Mouse (Mus musculus) liver, adult 2 months (tissue): ENCODE data around the gene Acot2. TPM values are rescaled to one million over a fixed set of nuclear protein-coding genes. Genes with fewer than 3 reads are reported as not detected.
"Not testable (repeated sequence)": the region's sequence is repeated elsewhere in the genome, so short reads cannot be mapped to it uniquely, and the experiment has no call there.

ENCODE experiments used
- DNase-seq: peaks from one replicate; pipeline ENCODE4 v3.0.0-alpha.2; 2011; ENCODE audit warnings: low read depth, low spot score; ENCODE audit errors: extremely low read depth
- H3K27ac ChIP-seq: fragments of 200-500 bp; replicated peaks from 2 replicates; pipeline ENCODE4 v1.5.1; 2012; ENCODE audit warnings: low read depth, mild to moderate bottlenecking, control low read depth, inconsistent platforms, low read length; ENCODE audit not compliant: insufficient read depth
- H3K27me3 ChIP-seq: fragments of 200-500 bp; 2 replicates; pipeline ENCODE4 v1.6.1; 2012; ENCODE audit warnings: mild to moderate bottlenecking, moderate library complexity, low read length, inconsistent platforms; ENCODE audit not compliant: control insufficient read depth, insufficient read depth
- H3K36me3 ChIP-seq: fragments of 200-500 bp; 2 replicates; pipeline ENCODE4 v1.6.1; 2012; ENCODE audit warnings: low read length, inconsistent platforms; ENCODE audit not compliant: control insufficient read depth, insufficient read depth
- H3K4me1 ChIP-seq: fragments of 200-500 bp; 2 replicates; pipeline ENCODE4 v1.6.1; 2011; ENCODE audit warnings: low read length; ENCODE audit not compliant: control insufficient read depth, insufficient read depth
- H3K4me3 ChIP-seq: fragments of 200-500 bp; 2 replicates; pipeline ENCODE4 v1.5.1; 2011; ENCODE audit warnings: low read depth, mild to moderate bottlenecking, control low read depth, low read length, moderate library complexity; ENCODE audit not compliant: insufficient read depth
- H3K79me2 ChIP-seq: fragments of 200-500 bp; 2 replicates; pipeline ENCODE4 v1.6.1; 2012; ENCODE audit warnings: inconsistent platforms, mild to moderate bottlenecking, low read length, moderate library complexity; ENCODE audit not compliant: control insufficient read depth, insufficient read depth
- H3K9ac ChIP-seq: fragments of 200-500 bp; 2 replicates; pipeline ENCODE4 v1.6.1; 2012; ENCODE audit warnings: low read depth, mild to moderate bottlenecking, control low read depth, inconsistent platforms, low read length
- CTCF ChIP-seq: fragments of 200-500 bp; IDR thresholded peaks from 2 replicates; pipeline ENCODE4 v1.5.1; 2011; ENCODE audit warnings: low read depth, low read length, control low read depth
- POLR2A ChIP-seq: fragments of 200-500 bp; IDR thresholded peaks from 2 replicates; pipeline ENCODE4 v1.6.1; 2011; ENCODE audit warnings: low read length, control low read depth; ENCODE audit not compliant: insufficient read depth; ENCODE audit errors: extremely low read depth
- WGBS: fragments of 180-500 bp; shearing (Covaris S2); methylation state at CpG from one replicate; pipeline ENCODE4 v1.1.7; 2018; 5-methylcytosine and 5-hydroxymethylcytosine counted together
- polyA plus RNA-seq: library from polyadenylated mRNA; depleted of rRNA; stranded (reverse); fragments of >200 nt; gene quantifications from 2 replicates; pipeline ENCODE4 v1.2.3, GENCODE M21; 2012
- total RNA-seq: library from RNA; depleted of rRNA; stranded (reverse); fragments of >200 nt; gene quantifications from 2 replicates; pipeline ENCODE4 v1.2.3, GENCODE M21; 2014

Acot2 gene
- total and polyA plus RNA-seq, 2 experiments: 7.9 to 11.2 TPM

DNA sequence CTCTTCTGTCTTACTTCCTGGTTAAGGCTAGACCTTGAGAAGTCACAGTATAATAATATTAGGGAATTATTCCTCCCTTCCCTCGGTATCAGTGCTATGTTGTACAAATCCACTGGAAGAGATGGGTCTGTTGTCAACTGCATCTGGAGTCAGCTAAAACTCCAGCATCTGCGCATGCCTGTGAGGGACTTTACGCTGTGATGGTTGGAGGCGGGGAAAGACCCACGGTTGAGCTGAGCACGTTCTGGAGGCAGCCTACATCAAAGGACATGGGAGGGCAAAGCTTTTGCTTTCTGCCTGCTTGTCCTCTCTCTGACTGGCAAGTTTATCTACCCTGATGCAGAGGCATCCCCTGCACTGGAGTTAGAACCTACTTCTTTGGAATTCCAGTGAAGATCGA lies 38.2 kb downstream of the Acot2 start:
- no peaks in the 10 kb centered on the region for H3K36me3 ChIP-seq
- H3K4me1 ChIP-seq: 0 out of 2 replicates have a peak, but pooled peaks cover 4% of the 10 kb centered on the region
- no peak for DNase-seq
- no peaks in the 10 kb centered on the region for H3K79me2 ChIP-seq
- H3K27ac ChIP-seq: no peak overlapping the region
- no peak for TF ChIP-seq POLR2A
- TF ChIP-seq CTCF: no peak
- no peak overlapping the region for H3K4me3 ChIP-seq
- WGBS: 84% methylated on average over 7 of the region's 7 CpGs
- H3K27me3 ChIP-seq: no peaks in the 10 kb centered on the region
- no peak overlapping the region for H3K9ac ChIP-seq

DNA sequence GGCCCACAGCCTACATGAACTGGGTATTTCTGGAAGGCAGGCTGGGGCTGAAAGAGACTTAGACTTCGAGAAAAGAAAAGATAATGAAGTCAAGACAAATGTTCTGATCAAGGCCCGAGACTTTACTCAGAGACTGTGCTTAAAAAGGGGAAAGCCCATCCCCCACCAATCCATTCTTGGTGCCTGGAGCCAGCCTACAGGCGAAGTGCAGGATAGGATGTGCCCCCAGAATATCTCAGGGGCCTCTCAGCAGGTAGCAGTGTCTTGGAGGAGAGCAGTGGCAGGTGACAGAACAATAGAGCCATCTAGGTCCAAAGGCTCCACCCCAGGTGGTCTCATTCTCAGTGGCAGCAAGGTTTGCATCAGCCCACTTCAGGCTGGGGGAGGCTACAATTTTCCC lies 40.7 kb downstream of the Acot2 start:
- not testable (repeated sequence) for DNase-seq, H3K4me3 ChIP-seq, H3K79me2 ChIP-seq, H3K27ac ChIP-seq, H3K27me3 ChIP-seq, H3K4me1 ChIP-seq, H3K9ac ChIP-seq, H3K36me3 ChIP-seq
- 87% methylated on average over 3 of the region's 3 CpGs for WGBS

DNA sequence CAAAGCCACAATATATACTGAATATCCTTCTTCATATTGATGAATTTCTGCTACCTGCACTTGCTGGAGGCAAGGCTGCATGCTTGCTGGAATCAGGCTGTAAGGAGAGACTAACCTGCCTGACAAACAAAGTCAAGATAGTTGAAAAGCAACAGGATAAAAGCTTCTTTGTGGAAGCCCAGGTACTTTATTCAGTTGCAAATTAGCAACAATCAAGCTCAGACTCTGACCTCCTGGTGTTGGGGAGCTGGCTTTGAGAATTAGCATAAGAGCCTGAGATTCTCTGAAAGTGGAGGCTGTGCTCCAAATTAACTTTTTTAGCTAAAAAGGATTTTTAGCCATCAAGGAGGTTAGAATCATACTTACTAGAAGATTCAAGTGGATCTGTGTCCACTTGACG lies 41.4 kb downstream of the Acot2 start:
- DNase-seq: not testable (repeated sequence)

DNA sequence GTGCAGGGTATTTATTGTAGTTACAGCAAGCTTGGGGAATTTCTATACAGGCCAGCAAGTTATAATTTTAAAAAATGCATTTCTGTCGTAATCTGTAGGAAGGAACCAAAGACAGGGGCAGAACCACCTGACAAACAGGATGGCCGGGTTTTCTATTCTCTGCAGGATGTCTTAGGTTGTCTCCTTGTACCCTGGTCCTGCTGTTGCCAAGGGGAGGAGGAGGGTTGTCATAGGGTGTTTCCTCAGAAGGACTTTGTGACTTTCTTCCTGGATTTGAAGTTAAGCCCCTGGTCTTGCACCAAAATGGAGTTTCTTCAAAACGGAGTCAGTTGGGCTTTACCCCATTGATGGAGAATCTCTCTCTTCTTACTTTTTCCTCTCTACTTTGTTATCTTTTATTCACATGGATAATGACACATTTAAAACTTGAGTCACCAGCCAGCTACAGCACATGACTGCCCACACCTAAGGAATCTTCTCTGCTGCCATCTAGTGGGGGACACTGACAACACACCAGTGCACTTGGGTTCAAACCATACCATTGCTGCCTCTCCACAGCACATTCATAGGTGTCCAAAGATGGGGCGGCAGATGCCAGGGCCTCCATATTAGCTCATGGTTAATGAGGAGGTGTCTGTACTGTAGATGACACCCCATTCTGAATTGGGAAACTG lies 43.1 kb downstream of the Acot2 start:
- Histone ChIP-seq H3K79me2 (no peaks in the 10 kb centered on the region), H3K4me1 (peaks cover 10% of the 10 kb centered on the region), H3K4me3 (no peak overlapping the region), H3K27me3 (no peaks in the 10 kb centered on the region), H3K9ac (no peak overlapping the region), H3K27ac (no peak overlapping the region), H3K36me3 (no peaks in the 10 kb centered on the region)
- TF ChIP-seq POLR2A (no peak), CTCF (peak; percentile 74)
- DNase-seq: peak; percentile 70
- WGBS: 57% methylated on average over 4 of the region's 4 CpGs

More for the DNA sequence above, 41.4 kb downstream of the Acot2 start:
- WGBS: 95% methylated on average over 1 of the region's 1 CpGs
- not testable (repeated sequence) for H3K36me3 ChIP-seq, H3K27ac ChIP-seq, H3K27me3 ChIP-seq, H3K79me2 ChIP-seq, H3K4me3 ChIP-seq, H3K4me1 ChIP-seq, H3K9ac ChIP-seq

- H3K79me2 ChIP-seq: no peaks in the 10 kb centered on the region
- no peak overlapping the region for H3K4me3 ChIP-seq
- TF ChIP-seq POLR2A: no peak
- TF ChIP-seq CTCF: no peak
- H3K36me3 ChIP-seq: no peaks in the 10 kb centered on the region
- H3K4me1 ChIP-seq: peaks cover 14% of the 10 kb centered on the region
- WGBS: 22% methylated on average over 4 of the region's 4 CpGs
- DNase-seq: peak; percentile 98
- H3K9ac ChIP-seq: no peak overlapping the region
- peak overlapping the region; percentile 67; the same call in 1 of the 2 replicates for H3K27ac ChIP-seq
- no peaks in the 10 kb centered on the region for H3K27me3 ChIP-seq
Observed at GRCm38 (mm10) chr12:84032854-84033253, 45.2 kb downstream of the Acot2 start.

DNA sequence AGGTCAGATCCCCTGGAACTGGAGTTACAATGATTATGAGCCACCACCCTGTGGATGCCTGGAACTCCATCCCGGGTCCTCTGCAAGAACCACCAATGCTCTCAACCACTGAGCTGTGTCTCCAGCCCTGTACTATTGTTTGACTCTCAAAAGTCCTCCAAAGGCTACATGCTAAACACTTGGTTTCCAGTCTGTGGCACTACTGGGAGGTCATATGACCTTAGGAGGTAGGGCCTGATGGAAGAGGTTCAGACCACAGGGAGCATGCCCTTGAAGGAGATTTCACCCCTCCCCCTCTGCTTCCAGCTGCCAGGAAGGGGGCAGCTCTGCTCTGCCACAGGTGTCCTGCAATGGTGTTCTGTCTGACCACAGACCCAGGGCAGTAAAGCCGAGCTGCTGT lies 45.6 kb downstream of the Acot2 start:
- not testable (repeated sequence) for H3K4me3 ChIP-seq, H3K79me2 ChIP-seq, H3K36me3 ChIP-seq, DNase-seq, H3K27me3 ChIP-seq, H3K9ac ChIP-seq
- peaks cover 15% of the 10 kb centered on the region for H3K4me1 ChIP-seq
- WGBS: 49% methylated on average over 2 of the region's 2 CpGs
- peak overlapping the region; percentile 67; the same call in 1 of the 2 replicates for H3K27ac ChIP-seq
